ENCODE assay signal across 15 mouse cellular contexts in the genomic region with DNA sequence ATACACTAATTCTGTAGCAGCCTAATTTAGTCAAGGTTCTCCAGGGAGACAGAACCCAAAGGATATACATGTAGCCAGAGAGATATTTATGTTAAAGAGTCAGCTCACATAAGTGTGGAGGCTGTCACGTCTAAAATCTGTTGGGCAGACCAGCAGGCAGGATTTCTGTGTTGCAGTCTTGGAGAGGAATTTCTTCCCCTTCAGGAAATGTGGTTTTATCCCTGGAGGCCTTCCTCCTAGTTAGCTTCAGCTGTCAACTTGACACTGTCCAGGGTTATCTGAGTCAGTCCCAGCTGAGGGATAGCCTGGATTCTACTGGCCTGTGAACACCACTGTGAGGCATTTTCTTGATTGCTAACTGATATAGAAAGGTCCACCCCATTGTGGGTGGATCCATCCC. TPM values are rescaled to one million over a fixed set of nuclear protein-coding genes. Genes with fewer than 3 reads are reported as not detected.
DNase-seq lines count a peak whose midpoint lies in the region; ATAC-seq and TF ChIP-seq lines count a peak whose summit lies in the region.
"Had no signal": no experiment of that assay in that cellular context is flagged by ENCODE, and none has a peak within 500 bp of the region (broad histone marks: within the 10 kb centered on the region; RNA-seq: fewer than 3 reads in every experiment).

No protein-coding gene starts in this region.

- DNase-seq in forebrain, postnatal 0 days: peak; percentile 39
- DNase-seq in embryo, embryonic 11 days: peak; percentile 26
- DNase-seq in right cerebral cortex, postnatal 25 days: no peak
- DNase-seq in layer of hippocampus, adult 18-20 months (ENCODE audit: low spot score in 2 of 2): no peak
- DNase-seq: cerebellum, adult 2 months; lung, adult 2 months had no signal

- TF ChIP-seq CTCF in forebrain, postnatal 0 days (IDR thresholded peaks at IDR 0.05; ENCODE audit: low read depth): no peak

- H3K27me3 ChIP-seq in forebrain, postnatal 0 days (ENCODE audit: insufficient read depth, low read length): no peaks in the 10 kb centered on the region
- H3K27me3 ChIP-seq in forebrain, embryonic 13.5 days: no peaks in the 10 kb centered on the region
- H3K27me3 ChIP-seq in heart, embryonic 14.5 days (ENCODE audit: control insufficient read depth, insufficient read depth, low read length): no peaks in the 10 kb centered on the region
- no peaks in the 10 kb centered on the region for H3K27me3 ChIP-seq in stomach, embryonic 16.5 days (ENCODE audit: control insufficient read depth, insufficient read depth, low read length)
- H3K27me3 ChIP-seq in midbrain, embryonic 16.5 days (ENCODE audit: control insufficient read depth, insufficient read depth, low read depth, low read length): no peaks in the 10 kb centered on the region
- H3K27me3 ChIP-seq: embryonic facial prominence, embryonic 13.5 days; forebrain, embryonic 15.5 days; limb, embryonic 12.5 days had no signal

- no peak overlapping the region for H3K4me3 ChIP-seq in forebrain, postnatal 0 days (ENCODE audit: low read depth, low read length)
- no peak overlapping the region for H3K4me3 ChIP-seq in forebrain, embryonic 13.5 days
- no peak overlapping the region for H3K4me3 ChIP-seq in heart, embryonic 14.5 days (ENCODE audit: control insufficient read depth in 1 of 2, insufficient read depth in 1 of 2, low read depth in 1 of 2, low read length in 2 of 2)
- H3K4me3 ChIP-seq in stomach, embryonic 16.5 days (replicated peaks; ENCODE audit: low read length): no peak overlapping the region
- H3K4me3 ChIP-seq in midbrain, embryonic 16.5 days (ENCODE audit: low read depth, low read length): no peak overlapping the region
- H3K4me3 ChIP-seq: embryonic facial prominence, embryonic 13.5 days; forebrain, embryonic 15.5 days; layer of hippocampus, adult 2 months; limb, embryonic 12.5 days had no signal

- no peaks in the 10 kb centered on the region for H3K9me3 ChIP-seq in forebrain, postnatal 0 days (ENCODE audit: low read length)
- H3K9me3 ChIP-seq in forebrain, embryonic 13.5 days (replicated peaks): no peaks in the 10 kb centered on the region
- H3K9me3 ChIP-seq in heart, embryonic 14.5 days (ENCODE audit: control insufficient read depth, low read length): no peaks in the 10 kb centered on the region
- no peaks in the 10 kb centered on the region for H3K9me3 ChIP-seq in stomach, embryonic 16.5 days (replicated peaks; ENCODE audit: control insufficient read depth, low read length)
- no peaks in the 10 kb centered on the region for H3K9me3 ChIP-seq in midbrain, embryonic 16.5 days (replicated peaks; ENCODE audit: control insufficient read depth, low read length, poor library complexity, severe bottlenecking)
- H3K9me3 ChIP-seq: embryonic facial prominence, embryonic 13.5 days; forebrain, embryonic 15.5 days; limb, embryonic 12.5 days had no signal

- peak; percentile 61 for ATAC-seq in forebrain, postnatal 0 days
- no peak for ATAC-seq in forebrain, embryonic 13.5 days
- ATAC-seq in heart, embryonic 14.5 days (ENCODE audit: insufficient number of reproducible peaks, insufficient read depth, low FRiP score, low read depth): no peak
- peak; percentile 80 for ATAC-seq in stomach, embryonic 16.5 days (ENCODE audit: insufficient read depth, low FRiP score)
- ATAC-seq in midbrain, embryonic 16.5 days: no peak
- ATAC-seq: forebrain, embryonic 15.5 days; Patski had no signal

- H3K36me3 ChIP-seq in forebrain, postnatal 0 days (ENCODE audit: insufficient read depth): no peaks in the 10 kb centered on the region
- no peaks in the 10 kb centered on the region for H3K36me3 ChIP-seq in forebrain, embryonic 13.5 days (ENCODE audit: poor library complexity, severe bottlenecking)
- H3K36me3 ChIP-seq in heart, embryonic 14.5 days (ENCODE audit: control insufficient read depth, insufficient read depth, low read length): no peaks in the 10 kb centered on the region
- H3K36me3 ChIP-seq in stomach, embryonic 16.5 days (ENCODE audit: control insufficient read depth, insufficient read depth, low read length): no peaks in the 10 kb centered on the region
- H3K36me3 ChIP-seq in midbrain, embryonic 16.5 days (ENCODE audit: control insufficient read depth, insufficient read depth, low read length): no peaks in the 10 kb centered on the region
- H3K36me3 ChIP-seq: embryonic facial prominence, embryonic 13.5 days; forebrain, embryonic 15.5 days; limb, embryonic 12.5 days had no signal

- no peak overlapping the region for H3K9ac ChIP-seq in forebrain, postnatal 0 days
- no peak overlapping the region for H3K9ac ChIP-seq in forebrain, embryonic 13.5 days
- no peak overlapping the region for H3K9ac ChIP-seq in heart, embryonic 14.5 days (ENCODE audit: low read length)
- H3K9ac ChIP-seq in stomach, embryonic 16.5 days (ENCODE audit: low read length): no peak overlapping the region
- H3K9ac ChIP-seq in midbrain, embryonic 16.5 days (ENCODE audit: low read depth, low read length): no peak overlapping the region
- H3K9ac ChIP-seq: embryonic facial prominence, embryonic 13.5 days; forebrain, embryonic 15.5 days; limb, embryonic 12.5 days had no signal

- H3K4me2 ChIP-seq in forebrain, postnatal 0 days (ENCODE audit: low read depth): no peak overlapping the region
- no peak overlapping the region for H3K4me2 ChIP-seq in forebrain, embryonic 13.5 days
- no peak overlapping the region for H3K4me2 ChIP-seq in heart, embryonic 14.5 days (ENCODE audit: low read length)
- no peak overlapping the region for H3K4me2 ChIP-seq in stomach, embryonic 16.5 days (ENCODE audit: low read depth, low read length)
- H3K4me2 ChIP-seq in midbrain, embryonic 16.5 days (ENCODE audit: low read length): no peak overlapping the region
- H3K4me2 ChIP-seq: embryonic facial prominence, embryonic 13.5 days; forebrain, embryonic 15.5 days; limb, embryonic 12.5 days had no signal

- no peaks in the 10 kb centered on the region; the same call in 1 of the 2 replicates for H3K4me1 ChIP-seq in forebrain, postnatal 0 days (ENCODE audit: insufficient read depth)
- H3K4me1 ChIP-seq in forebrain, embryonic 13.5 days: no peaks in the 10 kb centered on the region
- H3K4me1 ChIP-seq in heart, embryonic 14.5 days (ENCODE audit: control insufficient read depth in 2 of 2, insufficient read depth in 2 of 2, low read length in 2 of 2): peaks cover 0 to 15% of the 10 kb centered on the region in 2 experiments
- no peaks in the 10 kb centered on the region for H3K4me1 ChIP-seq in stomach, embryonic 16.5 days (ENCODE audit: control insufficient read depth, insufficient read depth, low read length)
- H3K4me1 ChIP-seq in midbrain, embryonic 16.5 days (ENCODE audit: control insufficient read depth, insufficient read depth, low read length): no peaks in the 10 kb centered on the region
- H3K4me1 ChIP-seq: forebrain, embryonic 15.5 days had no signal

- peak overlapping the region; percentile 72; the same call in 1 of the 2 replicates for H3K27ac ChIP-seq in forebrain, postnatal 0 days (ENCODE audit: low read depth, low read length)
- no peak overlapping the region for H3K27ac ChIP-seq in forebrain, embryonic 13.5 days
- H3K27ac ChIP-seq in heart, embryonic 14.5 days (replicated peaks in 1 of 2; ENCODE audit: control insufficient read depth in 1 of 2, insufficient read depth in 1 of 2, low read depth in 2 of 2, low read length in 2 of 2): peak overlapping the region; percentile 62 to 67
- H3K27ac ChIP-seq in stomach, embryonic 16.5 days (ENCODE audit: low read length): 0 out of 2 replicates have a peak overlapping the region, but pooled peaks have one; percentile 36
- H3K27ac ChIP-seq in midbrain, embryonic 16.5 days (ENCODE audit: low read length): no peak overlapping the region
- H3K27ac ChIP-seq: embryonic facial prominence, embryonic 13.5 days; forebrain, embryonic 15.5 days; layer of hippocampus, adult 2 months; limb, embryonic 12.5 days had no signal

- 37% methylated on average over 1 of the region's 1 CpGs for WGBS in forebrain, postnatal 0 days
- WGBS in forebrain, embryonic 13.5 days: 63% methylated on average over 1 of the region's 1 CpGs
- WGBS in heart, embryonic 14.5 days: 6% methylated on average over 1 of the region's 1 CpGs
- WGBS in stomach, embryonic 16.5 days: 34% methylated on average over 1 of the region's 1 CpGs
- WGBS in midbrain, embryonic 16.5 days: 61% methylated on average over 1 of the region's 1 CpGs

RNA-seq across cellular contexts. Expression of a gene that starts 18.9 kb away (rescaled TPM):
- total RNA-seq in forebrain, postnatal 0 days (2014; rRNA removed): 20.2 and 22.1 TPM in 2 replicates
- 3.2 and 5.3 TPM in 2 replicates for polyA plus RNA-seq in forebrain, postnatal 0 days (2015; fragmentation: Nextera tagmentation; extraction: Ambion mirVana)
- 4.4 and 5.1 TPM in 2 replicates for polyA plus RNA-seq in forebrain, embryonic 13.5 days (2015; fragmentation: Nextera tagmentation; extraction: Ambion mirVana)
- 8.2 and 9.2 TPM in 2 replicates for polyA plus RNA-seq in heart, embryonic 14.5 days (2014; fragmentation: Nextera tagmentation; extraction: Ambion mirVana)
- 4.8 and 5.8 TPM in 2 replicates for polyA plus RNA-seq in stomach, embryonic 16.5 days (2015; fragmentation: Nextera tagmentation; extraction: Ambion mirVana)
- polyA plus RNA-seq in midbrain, embryonic 16.5 days (2015; fragmentation: Nextera tagmentation; extraction: Ambion mirVana): 3.6 and 4.1 TPM in 2 replicates
- total RNA-seq in layer of hippocampus, adult 18-20 months (2021): 10 to 100 TPM; 40.3 to 40.8 TPM

Comparison
In these comparisons a context has a peak if more than half of its experiments do, and no peak if none do; other contexts are left out.
1. ATAC-seq: peak in forebrain, postnatal 0 days (single experiment) and stomach, embryonic 16.5 days (single experiment); none in forebrain, embryonic 13.5 days (single experiment), heart, embryonic 14.5 days (single experiment) and midbrain, embryonic 16.5 days (single experiment).
2. H3K27ac ChIP-seq: peak in forebrain, postnatal 0 days (single experiment), heart, embryonic 14.5 days (2 of 2) and stomach, embryonic 16.5 days (single experiment); none in forebrain, embryonic 13.5 days (single experiment) and midbrain, embryonic 16.5 days (single experiment).
3. DNase-seq: peak in forebrain, postnatal 0 days (single experiment) and embryo, embryonic 11 days (single experiment); none in right cerebral cortex, postnatal 25 days (single experiment) and layer of hippocampus, adult 18-20 months (0 of 2).